Mouse (Mus musculus) right cerebral cortex, postnatal 4 days (tissue): ENCODE results near the gene 4930556J24Rik.
"Not testable (repeated sequence)": the region's sequence is repeated elsewhere in the genome, so short reads cannot be mapped to it uniquely, and the experiment has no call there.

Source experiments
- DNase-seq: peaks from one replicate; pipeline ENCODE4 v3.0.0-alpha.2; 2022

Gene 4930556J24Rik

DNA sequence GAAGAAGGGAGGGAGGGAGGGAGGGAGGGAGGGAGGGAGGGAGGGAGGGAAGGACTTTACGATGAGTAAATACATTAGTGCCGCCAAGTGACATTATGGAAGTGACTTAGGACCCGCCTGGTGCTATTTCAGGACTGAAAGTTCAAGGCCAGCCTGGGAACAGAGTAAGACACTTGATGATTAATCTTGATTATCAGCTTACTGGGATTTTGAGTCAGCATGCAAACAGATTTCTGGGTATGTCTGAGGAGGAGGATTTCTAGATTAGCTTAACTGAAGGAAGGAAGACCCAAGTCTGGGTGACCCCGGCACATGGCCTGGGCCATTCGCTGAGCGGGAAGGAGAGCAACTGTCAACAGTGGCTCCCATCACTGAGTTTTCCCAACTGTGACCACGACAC lies 56.1 kb downstream of the 4930556J24Rik start:
- no peak for DNase-seq

DNA sequence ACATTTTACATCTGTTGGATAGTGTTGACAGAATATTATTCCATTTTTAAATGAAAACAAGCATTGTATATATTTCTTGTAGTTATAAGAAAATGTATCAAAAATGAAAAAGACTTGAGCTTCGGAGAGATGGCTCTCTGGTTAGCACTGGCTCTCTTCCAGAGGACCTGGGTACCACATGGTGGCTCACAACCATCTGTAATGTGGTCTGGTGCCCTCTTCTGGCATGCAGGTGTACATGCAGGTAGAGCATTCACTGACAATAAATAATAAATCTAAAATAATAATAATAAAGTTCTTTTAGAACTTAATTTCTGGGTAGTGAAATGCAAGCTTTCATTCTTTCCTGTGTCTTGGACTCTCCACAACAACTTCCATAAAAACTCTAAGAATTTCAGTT lies 57.8 kb downstream of the 4930556J24Rik start:
- no peak for DNase-seq

DNA sequence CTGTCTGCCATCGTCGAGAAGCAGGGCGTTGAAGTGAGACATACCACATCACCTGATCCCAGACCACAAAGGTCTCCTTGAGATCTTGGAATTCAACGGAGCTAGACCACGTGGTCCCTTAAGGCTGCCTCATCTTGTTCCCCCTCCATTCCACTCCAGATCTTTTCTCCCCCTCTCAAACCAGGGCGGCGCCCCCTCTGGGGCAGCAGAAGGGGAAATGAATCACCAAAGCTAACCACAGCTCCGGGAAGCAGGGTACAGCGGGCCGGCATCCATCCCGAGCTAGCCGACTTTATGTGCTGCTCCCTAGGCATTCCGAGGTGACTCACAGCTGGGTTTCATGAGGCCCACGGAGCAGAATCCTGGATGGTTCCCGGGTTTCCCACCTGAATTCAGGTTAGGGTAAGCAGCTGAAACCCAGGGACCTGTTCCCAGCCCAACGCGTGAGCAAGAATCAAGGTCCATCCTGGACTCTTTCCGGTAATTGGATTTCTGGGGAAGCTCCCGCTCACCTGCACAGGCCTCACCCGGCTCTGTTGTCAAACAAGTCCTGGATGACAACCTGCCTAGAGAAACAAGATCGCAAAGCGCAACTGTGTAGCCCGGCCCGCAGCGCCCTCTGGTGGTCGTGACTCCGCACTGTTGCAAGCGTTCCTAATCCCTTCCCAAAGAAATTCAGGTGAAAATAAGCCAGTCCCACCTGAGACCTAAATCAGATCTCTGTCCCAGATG lies 62.3 kb downstream of the 4930556J24Rik start, which contains the start of gene Slc35e4:
TSS of gene Slc35e4 (minus strand) at position 556 of the 732 bp plus-strand sequence.
- peak; percentile 96 for DNase-seq

DNA sequence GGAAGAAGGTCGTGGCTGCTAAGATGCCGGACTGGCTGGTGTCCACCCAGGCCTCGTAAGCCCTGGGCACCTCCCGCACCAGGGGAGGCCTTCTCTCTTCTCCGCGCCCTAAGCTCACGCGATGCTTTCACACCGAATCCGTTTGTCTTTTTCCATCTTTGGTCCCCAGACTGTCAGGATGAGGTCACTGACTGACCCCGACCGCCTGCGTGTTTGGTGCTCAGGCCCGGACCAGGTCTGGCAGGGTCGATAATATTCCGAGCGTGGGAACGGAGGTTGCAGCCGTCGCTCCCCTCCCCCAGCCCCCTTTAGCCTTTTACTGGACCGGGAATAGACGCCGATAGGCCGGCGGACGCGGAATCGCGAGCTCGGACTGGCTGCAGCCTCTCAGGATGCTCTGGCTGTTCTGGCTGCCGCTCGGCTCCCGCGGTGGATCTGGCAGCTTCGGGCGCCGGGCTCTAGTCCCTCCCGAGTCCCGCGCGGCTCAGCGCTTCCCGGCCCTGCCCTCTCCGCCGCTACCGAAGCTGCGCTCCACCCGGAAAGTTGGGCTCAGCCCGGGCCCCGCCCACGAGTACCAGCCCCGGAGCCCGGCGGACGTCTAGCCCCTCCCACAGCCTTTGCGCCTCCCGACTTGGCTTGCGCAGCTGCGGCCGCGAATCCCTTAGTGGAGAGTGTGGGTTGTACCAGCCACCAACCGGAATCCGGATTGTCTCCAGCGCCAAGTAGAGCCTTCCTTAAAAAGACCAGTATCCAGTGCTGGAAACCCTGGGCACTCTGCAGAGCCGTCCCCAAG lies 63.1 kb downstream of the 4930556J24Rik start:
- peak; percentile 88 for DNase-seq

DNA sequence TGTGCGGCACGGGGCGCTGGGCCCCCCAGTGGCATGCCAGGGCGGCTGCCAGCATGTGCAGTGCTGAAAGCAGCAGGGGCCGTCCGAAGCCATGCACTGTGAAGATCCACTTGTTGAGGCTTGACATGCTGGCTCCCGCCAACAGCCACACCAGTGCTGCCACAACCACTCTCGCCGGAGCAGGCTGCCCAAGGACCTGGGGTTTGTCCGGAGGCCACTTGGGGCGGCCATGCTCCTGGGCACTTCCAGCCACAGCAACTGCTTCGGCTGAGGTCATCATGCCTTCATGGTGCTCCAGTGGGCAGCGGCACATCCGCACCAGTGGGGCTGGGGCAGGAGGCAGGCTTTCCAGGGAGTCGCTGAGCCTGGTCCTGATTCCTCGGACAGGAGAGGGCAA lies 63.7 kb downstream of the 4930556J24Rik start:
- peak; percentile 50 for DNase-seq

DNA sequence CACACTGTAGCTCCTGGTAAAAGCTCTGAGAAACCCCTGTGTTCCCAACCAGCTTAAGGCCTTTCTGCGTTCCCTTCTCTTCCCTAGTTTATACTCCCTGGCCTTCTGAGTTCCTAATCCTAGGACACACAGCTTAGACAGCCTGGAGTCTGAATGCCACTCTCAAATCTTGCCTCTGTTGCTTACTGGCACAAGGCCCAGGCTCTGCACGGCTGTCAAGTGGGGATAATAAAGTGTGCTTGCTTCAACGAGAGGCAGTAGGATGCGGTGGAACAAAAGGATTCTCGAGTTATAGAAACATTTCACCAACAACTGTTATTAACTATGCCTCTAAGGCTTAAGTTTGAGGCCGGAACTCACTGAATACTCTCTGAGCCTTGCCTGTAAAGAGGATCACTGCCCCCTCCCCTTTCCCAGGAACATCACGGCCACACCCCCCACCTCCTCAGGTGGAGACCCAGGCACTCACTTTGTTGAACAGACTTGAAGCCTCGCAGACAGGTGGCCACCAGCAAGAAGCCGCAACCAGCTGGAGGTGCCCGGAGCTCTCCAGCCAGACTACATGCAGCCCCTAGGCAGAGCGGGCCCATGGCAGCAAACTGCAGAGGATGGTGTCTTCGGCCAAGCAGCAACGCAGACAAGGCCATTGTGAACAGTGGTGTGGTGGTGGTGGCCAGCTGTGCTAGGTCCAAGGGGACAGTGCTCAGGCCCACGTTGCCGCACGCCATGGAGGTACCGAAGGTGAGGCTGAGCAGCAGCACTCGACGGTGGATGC lies 64.3 kb downstream of the 4930556J24Rik start:
- DNase-seq: peak; percentile 60

DNA sequence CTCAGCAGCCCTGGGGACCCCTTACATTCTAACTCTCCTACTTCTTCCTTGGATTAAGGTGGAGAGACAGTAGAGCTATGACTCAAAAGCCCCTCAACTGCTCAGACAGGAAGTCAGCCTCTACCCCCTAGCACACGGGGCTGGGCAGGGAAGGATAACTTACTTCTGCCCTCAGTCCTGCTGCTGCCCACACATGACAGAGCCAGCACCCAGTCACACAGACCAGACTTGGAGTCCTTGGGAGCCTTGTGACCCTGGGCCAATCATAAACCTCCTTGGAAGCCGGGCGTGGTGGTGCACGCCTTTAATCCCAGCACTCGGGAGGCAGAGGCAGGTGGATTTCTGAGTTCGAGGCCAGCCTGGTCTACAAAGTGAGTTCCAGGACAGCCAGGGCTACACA lies 65.1 kb downstream of the 4930556J24Rik start:
- DNase-seq: not testable (repeated sequence)

DNA sequence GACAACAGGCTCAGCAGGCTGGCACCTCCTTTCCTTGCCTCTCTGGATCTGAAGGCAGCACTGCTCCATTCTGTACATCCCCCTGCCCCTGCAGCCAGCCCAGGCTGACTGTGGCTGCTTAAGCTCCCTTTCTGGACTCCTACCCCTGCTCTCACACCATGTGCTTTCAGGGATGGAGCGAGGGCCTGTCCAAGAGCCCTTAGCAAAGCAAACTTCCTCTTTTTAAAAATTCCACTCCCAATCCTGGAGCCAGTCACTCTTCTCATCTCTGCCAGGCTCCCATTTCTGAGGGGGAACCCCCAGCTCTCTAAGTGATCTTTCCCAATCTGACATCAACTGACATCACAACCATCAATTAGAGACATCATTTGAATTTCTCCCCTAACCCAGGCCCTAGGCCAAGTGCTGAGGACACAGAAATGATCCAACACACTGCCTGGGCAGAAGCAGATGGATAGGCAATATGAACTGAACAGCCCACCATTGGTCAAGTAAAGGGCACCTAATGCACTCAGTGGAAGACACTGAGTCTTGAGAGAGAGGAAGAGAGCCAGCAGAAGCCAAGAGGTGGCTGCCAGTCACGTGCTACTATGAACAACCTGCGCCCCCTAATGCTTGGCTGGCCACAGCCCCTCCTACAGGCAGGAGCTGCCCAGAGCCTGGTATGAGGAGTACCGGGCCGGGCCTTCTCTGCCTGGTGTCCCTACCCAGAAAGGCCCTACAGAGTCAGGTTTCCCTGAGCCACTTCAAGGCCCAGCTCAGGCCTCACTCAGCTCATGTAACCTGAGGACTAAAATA lies 65.9 kb downstream of the 4930556J24Rik start:
- no peak for DNase-seq

DNA sequence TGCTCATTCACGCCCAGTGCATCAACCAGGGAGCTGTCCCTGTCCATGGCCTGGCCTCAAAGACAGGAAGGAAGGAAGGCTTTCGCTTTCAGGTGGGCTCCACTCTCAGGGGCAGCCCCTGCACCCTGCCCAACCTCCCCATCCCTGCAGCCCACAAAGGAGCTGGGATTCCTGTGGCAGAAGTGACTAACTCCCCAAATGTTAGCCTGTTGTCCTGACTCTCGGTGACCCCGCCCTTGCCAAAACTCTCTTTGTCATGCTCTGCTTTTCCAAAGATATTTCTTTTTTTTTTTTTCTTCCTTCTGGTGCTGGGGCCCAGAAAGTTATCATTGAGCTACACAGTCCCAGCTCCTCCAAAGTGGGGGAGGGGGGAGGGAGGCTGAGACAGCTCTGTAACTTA lies 67.3 kb downstream of the 4930556J24Rik start:
- DNase-seq: no peak

DNA sequence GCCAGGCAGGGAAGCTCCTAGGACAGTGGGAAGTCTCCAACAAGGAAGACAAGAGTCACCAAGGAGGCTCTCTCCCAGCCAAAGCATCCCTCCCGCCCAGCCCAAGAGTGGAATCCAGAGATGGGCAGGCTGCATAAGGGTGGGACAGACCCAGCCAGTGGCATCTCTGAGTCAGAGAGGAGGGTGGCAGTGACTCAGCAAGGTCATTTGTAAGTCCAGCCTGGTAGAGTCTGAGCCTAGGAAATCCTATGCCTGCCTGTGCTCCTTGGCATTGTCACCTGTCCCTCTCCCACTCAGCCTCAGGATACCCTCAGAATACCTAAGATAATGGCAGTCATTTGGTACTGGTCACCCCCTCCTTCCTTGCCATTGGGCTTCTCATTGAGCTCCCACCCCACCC lies 71.1 kb downstream of the 4930556J24Rik start:
- no peak for DNase-seq

DNA sequence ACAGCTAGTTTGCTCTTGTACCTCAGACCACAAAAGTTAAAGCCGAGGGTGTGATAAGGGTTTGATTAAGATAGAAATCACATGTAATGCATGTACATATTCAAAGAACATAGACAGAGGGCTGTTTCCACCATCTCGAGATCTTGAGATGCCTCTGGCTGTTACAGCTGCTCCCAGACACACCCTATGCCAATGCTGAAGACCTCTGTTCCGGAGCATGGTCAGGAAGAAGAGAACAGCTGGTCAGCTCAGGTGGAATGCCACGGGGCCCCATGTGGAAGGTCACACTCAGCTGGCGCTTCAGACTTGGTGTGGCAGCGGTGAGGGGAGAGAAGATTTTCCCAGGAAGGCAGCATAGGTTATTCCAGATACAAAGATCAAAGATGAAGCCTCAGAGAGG lies 71.9 kb downstream of the 4930556J24Rik start:
- no peak for DNase-seq

DNA sequence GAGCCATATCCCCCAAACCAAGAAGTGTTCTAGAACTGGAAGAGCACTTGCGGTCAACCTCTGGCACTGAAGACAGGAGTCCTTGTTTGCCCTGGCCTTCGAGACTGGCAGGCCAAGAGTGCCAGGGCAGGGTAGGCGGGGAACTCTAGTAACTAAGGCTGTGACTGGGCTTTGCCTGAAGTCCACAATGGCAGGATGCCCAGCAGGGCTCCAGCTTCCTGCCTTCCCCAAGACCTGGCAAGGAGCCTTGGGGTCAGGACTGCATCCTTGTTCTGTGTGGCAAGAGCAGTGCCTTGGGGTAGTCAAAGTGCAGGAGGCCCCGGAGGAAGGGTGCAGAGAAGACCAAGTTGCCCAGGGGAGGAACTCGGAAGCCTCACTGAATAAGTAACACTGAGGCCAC lies 73.5 kb downstream of the 4930556J24Rik start:
- peak; percentile 62 for DNase-seq

DNA sequence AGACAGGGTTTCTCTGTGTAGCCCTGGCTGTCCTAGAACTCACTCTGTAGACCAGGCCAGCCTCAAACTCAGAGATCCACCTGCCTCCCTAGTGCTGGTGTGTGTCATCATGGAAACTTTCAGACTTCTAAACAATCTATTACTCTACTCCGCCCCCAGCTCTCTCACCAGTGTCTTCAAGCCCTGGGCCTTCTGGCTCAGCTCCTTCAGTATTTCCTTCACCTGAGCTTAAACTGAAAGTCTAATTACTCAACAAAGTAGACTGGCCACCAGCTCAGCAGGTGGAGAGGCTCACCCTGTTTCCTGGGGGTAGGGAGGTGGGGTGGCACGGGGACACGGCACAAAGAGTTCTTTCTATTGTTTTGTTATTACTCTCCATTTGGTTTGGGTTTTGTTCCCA lies 74.1 kb downstream of the 4930556J24Rik start:
- no peak for DNase-seq

DNA sequence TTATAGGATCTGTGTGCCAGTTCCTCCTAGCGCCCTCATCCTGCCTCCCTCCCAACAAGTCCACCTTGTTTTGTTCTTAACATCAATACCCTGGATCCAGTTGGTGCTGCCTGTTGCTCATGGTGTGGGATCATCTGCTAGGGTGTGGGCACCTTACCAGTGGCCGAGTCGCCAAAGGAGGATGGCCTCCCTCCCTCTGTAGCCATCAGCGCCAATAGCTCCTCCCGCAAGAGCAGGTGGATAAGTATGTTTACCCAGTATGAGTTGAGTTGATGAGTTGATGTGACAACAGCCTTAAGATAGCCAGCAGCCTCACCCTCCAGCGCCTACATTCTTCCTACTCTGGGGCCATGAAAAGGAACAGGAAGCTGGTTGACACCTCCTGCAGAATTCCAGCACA lies 76.3 kb downstream of the 4930556J24Rik start:
- no peak for DNase-seq

DNA sequence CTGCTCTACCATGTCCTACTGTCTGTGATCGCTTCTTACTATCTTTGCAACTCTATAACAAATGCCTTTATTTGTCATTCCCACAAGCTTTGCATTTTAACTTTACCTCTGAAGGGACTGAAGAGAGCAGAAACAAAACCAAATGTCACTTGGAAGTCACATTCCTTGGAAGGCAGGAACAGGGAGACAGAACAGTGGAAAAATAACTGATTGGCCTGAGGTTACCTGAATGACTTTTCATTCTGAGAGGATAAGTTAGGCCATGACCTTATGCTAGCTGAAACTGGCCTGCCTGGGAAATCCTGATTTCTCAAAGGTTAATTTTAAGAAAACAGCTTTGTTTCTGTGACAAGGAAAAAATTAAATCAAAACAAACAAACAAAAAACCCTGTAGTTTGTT lies 80.6 kb downstream of the 4930556J24Rik start:
- DNase-seq: no peak

DNA sequence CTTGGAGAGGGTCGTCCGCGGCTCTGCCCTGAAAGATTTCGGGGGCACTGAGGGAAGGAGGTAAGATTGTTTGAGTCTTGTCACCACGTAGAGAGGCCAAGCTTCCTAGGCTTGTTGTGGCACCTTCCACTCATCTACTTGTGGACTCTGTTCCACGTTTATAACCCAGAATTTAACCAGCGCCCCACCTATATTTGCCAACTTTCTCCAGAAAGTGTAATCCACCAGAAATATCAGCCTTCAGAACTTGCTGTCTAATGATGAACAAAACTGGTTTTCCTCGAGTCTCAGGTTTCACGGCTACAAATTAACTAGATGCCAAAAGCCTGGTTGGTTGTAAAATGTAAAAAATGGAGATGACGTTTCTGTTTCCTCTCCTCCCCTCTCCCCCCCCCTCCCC lies 81.1 kb downstream of the 4930556J24Rik start:
- no peak for DNase-seq

DNA sequence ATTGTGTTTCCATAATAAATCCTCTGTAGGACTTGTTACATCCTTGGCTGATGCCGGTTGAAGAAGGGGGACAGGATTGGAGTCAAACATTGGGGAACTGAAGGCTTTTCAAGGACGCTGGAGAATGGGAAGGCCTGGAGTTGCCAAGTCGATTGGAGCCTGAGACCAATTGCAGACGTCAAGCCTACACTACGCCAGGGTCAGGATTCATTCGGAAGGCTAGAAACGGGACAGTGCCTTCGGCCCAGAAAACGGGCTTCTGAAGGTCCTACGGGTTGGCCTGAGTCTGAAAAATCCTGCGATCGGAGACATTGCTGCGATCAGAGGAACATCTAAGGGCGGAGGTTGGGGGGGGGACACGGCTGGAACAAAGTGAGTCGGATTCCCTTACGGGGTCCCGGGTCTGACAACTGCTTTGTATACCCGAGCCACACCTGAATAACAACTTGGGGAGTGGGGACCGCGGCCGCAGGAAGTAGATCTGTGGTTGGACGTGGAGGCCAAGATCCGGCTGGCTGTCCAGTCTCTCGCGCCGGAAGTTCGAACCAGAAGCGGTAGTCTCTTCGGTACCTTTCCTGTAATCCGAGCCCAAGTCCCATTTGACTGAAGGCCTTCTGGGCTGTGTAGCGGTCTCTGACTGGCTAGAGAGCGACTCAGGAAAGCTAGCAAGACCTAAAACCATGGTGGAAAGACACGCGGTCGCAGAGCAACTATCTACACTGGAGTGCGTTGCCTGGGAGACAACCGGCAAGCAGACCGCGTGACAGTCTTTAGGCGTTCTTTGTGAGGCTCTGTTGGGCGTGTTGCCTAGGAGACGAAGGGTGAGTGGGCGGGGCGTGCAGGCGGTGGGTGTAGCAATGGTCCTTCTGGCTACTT lies 81.9 kb downstream of the 4930556J24Rik start, which contains the start of the genes 4921536K21Rik and Dusp18:
TSS of gene 4921536K21Rik (minus strand) at position 693 of the 876 bp plus-strand sequence.
TSS of gene Dusp18 (plus strand) at position 835 of the 876 bp plus-strand sequence.
- DNase-seq: peak; percentile 92

DNA sequence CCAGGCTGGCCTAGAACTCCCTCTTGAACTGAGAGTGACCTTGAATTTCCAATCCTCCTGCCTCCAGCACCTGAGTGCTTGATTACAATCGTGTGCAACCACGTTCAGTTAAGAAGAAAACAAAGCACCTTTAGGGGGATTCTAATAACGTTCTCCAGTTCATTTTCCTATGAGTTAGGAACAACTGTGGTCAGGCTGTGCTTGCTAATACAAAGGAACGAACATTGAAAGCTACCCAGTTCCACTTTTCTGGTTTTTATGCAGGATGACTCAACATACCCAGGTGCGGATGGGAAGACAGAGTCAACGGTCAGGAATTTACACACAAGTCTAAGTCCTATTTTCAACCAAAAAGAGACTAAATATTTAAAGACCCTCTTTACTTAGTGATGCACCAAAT lies 82.6 kb downstream of the 4930556J24Rik start:
- no peak for DNase-seq
